Mouse (Mus musculus) forebrain, embryonic 13.5 days (tissue): ENCODE data around the gene Dnpep. TPM values are rescaled to one million over a fixed set of nuclear protein-coding genes. Genes with fewer than 3 reads are reported as not detected.

Experiments used
- ATAC-seq: fragments of 200-750 bp; cut with Nextera tagmentation; 2 replicates; pipeline ENCODE4 v1.8.0; 2017
- H3K27ac ChIP-seq: fragments of 300-500 bp; sonication (generic); 2 replicates; pipeline ENCODE4 v1.5.1; 2015; ENCODE audit warnings: inconsistent platforms, mild to moderate bottlenecking, moderate library complexity
- H3K27me3 ChIP-seq: fragments of 300-500 bp; sonication (generic); 2 replicates; pipeline ENCODE4 v1.6.1; 2015; ENCODE audit warnings: mild to moderate bottlenecking, inconsistent platforms
- H3K36me3 ChIP-seq: fragments of 300-500 bp; sonication (generic); 2 replicates; pipeline ENCODE4 v1.6.1; 2015; ENCODE audit warnings: mild to moderate bottlenecking, inconsistent platforms; ENCODE audit not compliant: poor library complexity, severe bottlenecking
- H3K4me1 ChIP-seq: fragments of 300-500 bp; sonication (generic); 2 replicates; pipeline ENCODE4 v1.6.1; 2015; ENCODE audit warnings: inconsistent platforms
- H3K4me2 ChIP-seq: fragments of 300-500 bp; sonication (generic); 2 replicates; pipeline ENCODE4 v1.6.1; 2015; ENCODE audit warnings: inconsistent platforms, mild to moderate bottlenecking, moderate library complexity
- H3K4me3 ChIP-seq: fragments of 300-500 bp; sonication (generic); 2 replicates; pipeline ENCODE4 v1.5.1; 2015; ENCODE audit warnings: mild to moderate bottlenecking, inconsistent platforms
- H3K9ac ChIP-seq: fragments of 300-500 bp; sonication (generic); 2 replicates; pipeline ENCODE4 v1.6.1; 2015; ENCODE audit warnings: mild to moderate bottlenecking, inconsistent platforms
- H3K9me3 ChIP-seq: fragments of 300-500 bp; sonication (generic); replicated peaks from 2 replicates; pipeline ENCODE4 v1.6.1; 2016; ENCODE audit warnings: inconsistent platforms
- WGBS: fragments of 180-500 bp; shearing (Covaris S2); methylation state at CpG from one replicate; pipeline ENCODE4 v1.1.7; 2015; 5-methylcytosine and 5-hydroxymethylcytosine counted together
- polyA plus RNA-seq: library from polyadenylated mRNA; unstranded; fragments of >200 nt; fragmentation: Nextera tagmentation; extraction: Ambion mirVana; gene quantifications from 2 replicates; pipeline ENCODE4 v1.2.1, GENCODE M21; 2015

Dnpep gene
- polyA plus RNA-seq, 1 experiment from 2014 or later = 140 TPM

DNA sequence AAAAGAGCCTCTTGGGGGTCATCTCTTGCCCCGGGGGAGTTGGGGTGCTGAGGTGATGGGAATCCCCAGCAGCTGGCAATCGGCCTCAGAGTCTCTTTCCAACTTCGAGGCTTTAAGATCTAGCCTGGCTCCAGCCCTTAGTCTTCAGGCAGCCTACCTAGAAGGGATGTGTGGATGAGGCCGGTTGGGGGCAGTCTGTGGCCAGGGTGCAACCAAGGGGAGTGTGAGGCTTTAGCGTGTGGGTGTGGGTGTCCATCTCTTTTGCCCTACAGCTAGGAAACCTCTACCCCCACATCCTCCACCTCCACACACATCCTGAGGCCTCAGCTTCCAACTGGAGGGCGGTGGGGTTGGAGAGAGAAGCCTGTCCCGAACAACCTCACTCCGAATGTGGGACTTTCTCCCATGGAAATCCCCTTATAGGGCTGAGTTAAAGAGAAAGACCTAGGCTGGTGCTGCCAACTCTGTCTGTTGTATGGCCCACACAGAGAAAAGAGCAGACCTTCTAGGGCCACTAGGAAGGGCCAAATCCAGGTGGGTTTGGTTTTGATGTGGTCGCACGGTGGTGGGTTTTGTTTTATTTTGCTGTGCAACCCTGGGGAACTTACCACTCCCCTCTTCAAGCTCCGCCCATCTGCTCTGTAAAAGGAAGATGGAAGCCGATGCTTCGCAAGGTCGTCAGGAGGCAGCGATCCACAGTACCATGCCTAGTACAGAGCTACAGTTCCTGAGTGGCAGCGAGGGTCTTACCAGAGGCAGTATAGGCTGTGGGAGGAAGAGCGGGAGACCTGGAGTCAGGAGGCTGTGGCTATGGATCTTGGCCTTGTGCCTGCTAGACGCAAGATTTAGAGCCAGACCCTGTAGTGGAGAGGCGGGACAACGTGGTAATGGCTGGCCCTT lies 27.5 kb upstream of the Dnpep start:
- WGBS = 32% methylated on average over 20 of the region's 20 CpGs
- 0 out of 2 replicates have a peak overlapping the region, but pooled peaks have one; percentile 24 for H3K4me2 ChIP-seq
- ATAC-seq = no peak

GRCm38 (mm10) chr1:75344291-75345035 lies 26.7 kb upstream of the Dnpep start:
- Histone ChIP-seq H3K36me3 (no peaks in the 10 kb centered on the region), H3K27me3 (peaks cover 28% of the 10 kb centered on the region), H3K27ac (no peak overlapping the region), H3K4me3 (no peak overlapping the region), H3K9me3 (no peaks in the 10 kb centered on the region), H3K4me1 (peaks cover 13% of the 10 kb centered on the region), H3K9ac (no peak overlapping the region), H3K4me2 (peak overlapping the region; percentile 24; the same call in 1 of the 2 replicates)
- 6% methylated on average over 15 of the region's 15 CpGs for WGBS
- 0 out of 2 replicates have a peak, but pooled peaks have one; percentile 39 for ATAC-seq

More for the DNA sequence above, 27.5 kb upstream of the Dnpep start:
- Histone ChIP-seq H3K9me3 (no peaks in the 10 kb centered on the region), H3K4me3 (no peak overlapping the region), H3K36me3 (no peaks in the 10 kb centered on the region), H3K27me3 (peaks cover 28% of the 10 kb centered on the region), H3K9ac (no peak overlapping the region), H3K4me1 (peaks cover 11% of the 10 kb centered on the region; the same call in 1 of the 2 replicates), H3K27ac (no peak overlapping the region)

GRCm38 (mm10) chr1:75342874-75343416 lies 25.2 kb upstream of the Dnpep start:
- under 1% methylated on average over 8 of the region's 8 CpGs for WGBS
- Histone ChIP-seq H3K36me3 (no peaks in the 10 kb centered on the region), H3K27me3 (peaks cover 25% of the 10 kb centered on the region), H3K9ac (no peak overlapping the region), H3K4me2 (no peak overlapping the region), H3K9me3 (no peaks in the 10 kb centered on the region), H3K4me3 (no peak overlapping the region), H3K4me1 (peaks cover 23% of the 10 kb centered on the region), H3K27ac (no peak overlapping the region)
- peak; percentile 81 for ATAC-seq

- no peaks in the 10 kb centered on the region for H3K9me3 ChIP-seq
- no peak overlapping the region for H3K27ac ChIP-seq
- no peak overlapping the region for H3K4me2 ChIP-seq
- H3K27me3 ChIP-seq = peaks cover 21% of the 10 kb centered on the region
- H3K36me3 ChIP-seq = no peaks in the 10 kb centered on the region
- peaks cover 23% of the 10 kb centered on the region for H3K4me1 ChIP-seq
- no peak overlapping the region for H3K9ac ChIP-seq
- 75% methylated on average over 2 of the region's 2 CpGs for WGBS
- no peak for ATAC-seq
- H3K4me3 ChIP-seq = no peak overlapping the region
These were observed 22.7 kb upstream of the Dnpep start for GRCm38 (mm10) chr1:75340519-75340918.

- Histone ChIP-seq H3K4me3 (no peak overlapping the region), H3K4me2 (no peak overlapping the region), H3K27ac (no peak overlapping the region), H3K27me3 (peaks cover 13% of the 10 kb centered on the region; the same call in 1 of the 2 replicates), H3K9ac (no peak overlapping the region), H3K9me3 (no peaks in the 10 kb centered on the region), H3K4me1 (peaks cover 14% of the 10 kb centered on the region), H3K36me3 (no peaks in the 10 kb centered on the region)
- WGBS = 48% methylated on average over 9 of the region's 9 CpGs
- no peak for ATAC-seq
These were observed 21.5 kb upstream of the Dnpep start for GRCm38 (mm10) chr1:75339337-75339736.

DNA sequence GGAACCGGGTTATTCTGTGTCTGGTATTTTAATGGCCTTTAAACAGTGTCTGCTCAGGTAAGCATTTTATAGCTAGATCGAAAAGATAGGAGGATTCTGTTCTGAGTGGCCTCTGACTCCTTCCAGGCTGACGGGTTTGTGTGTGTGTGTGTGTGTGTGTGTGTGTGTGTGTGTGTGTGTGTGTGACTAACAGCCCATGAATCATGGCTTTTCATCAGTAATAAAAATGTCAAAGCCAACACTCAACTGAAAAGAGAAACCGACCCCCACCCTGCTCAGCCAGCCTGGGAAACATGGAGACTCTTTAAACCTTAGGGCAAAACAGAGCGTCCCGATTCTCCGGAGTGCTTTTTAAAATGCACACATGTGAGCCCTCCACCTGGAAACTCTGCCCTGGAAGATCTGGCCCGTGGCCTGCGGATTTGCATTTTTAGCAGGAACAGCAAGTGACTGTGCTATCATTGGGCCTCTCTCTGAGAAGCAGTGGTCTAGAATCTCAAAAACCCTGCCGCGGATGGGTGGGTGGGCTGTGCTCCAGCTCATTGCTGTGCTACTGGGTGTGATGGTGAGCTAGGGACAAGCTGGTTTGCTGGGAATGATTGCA lies 20.4 kb upstream of the Dnpep start:
- no peak overlapping the region for H3K4me2 ChIP-seq
- H3K27ac ChIP-seq = no peak overlapping the region
- WGBS = 48% methylated on average over 11 of the region's 11 CpGs

DNA sequence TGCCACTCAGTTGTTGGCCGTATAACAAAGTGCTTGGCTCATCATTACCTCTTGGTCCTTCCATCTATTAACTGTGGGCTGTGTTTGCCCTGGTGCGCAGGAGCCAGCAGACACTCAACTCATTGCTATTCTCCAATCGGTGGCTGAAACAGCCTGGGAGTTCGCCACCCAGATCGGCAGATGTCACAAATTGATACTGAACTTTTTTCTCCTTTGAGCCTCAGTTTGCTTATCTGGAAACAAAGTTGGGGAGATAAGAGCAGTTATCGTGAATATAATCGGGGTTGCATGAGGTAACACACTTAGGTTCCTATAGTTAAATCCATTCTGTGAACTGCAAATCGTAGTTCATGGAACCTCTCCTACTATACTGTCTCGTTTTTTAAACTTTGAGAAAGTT lies 19.3 kb upstream of the Dnpep start:
- peaks cover 2% of the 10 kb centered on the region; the same call in 1 of the 2 replicates for H3K27me3 ChIP-seq
- no peak overlapping the region for H3K4me3 ChIP-seq
- H3K4me2 ChIP-seq = no peak overlapping the region
- no peak overlapping the region for H3K9ac ChIP-seq
- ATAC-seq = no peak
- H3K27ac ChIP-seq = no peak overlapping the region
- H3K4me1 ChIP-seq = peaks cover 11% of the 10 kb centered on the region
- 85% methylated on average over 9 of the region's 9 CpGs for WGBS
- no peaks in the 10 kb centered on the region for H3K36me3 ChIP-seq
- no peaks in the 10 kb centered on the region for H3K9me3 ChIP-seq

More for the DNA sequence above, 20.4 kb upstream of the Dnpep start:
- H3K9ac ChIP-seq = 0 out of 2 replicates have a peak overlapping the region, but pooled peaks have one; percentile 12
- H3K27me3 ChIP-seq = peaks cover 5% of the 10 kb centered on the region; the same call in 1 of the 2 replicates
- H3K9me3 ChIP-seq = no peaks in the 10 kb centered on the region
- no peak overlapping the region for H3K4me3 ChIP-seq
- H3K4me1 ChIP-seq = peaks cover 11% of the 10 kb centered on the region
- no peak for ATAC-seq
- no peaks in the 10 kb centered on the region for H3K36me3 ChIP-seq

- Histone ChIP-seq H3K9ac (no peak overlapping the region), H3K4me1 (peaks cover 11% of the 10 kb centered on the region), H3K27ac (no peak overlapping the region), H3K9me3 (no peaks in the 10 kb centered on the region), H3K36me3 (no peaks in the 10 kb centered on the region), H3K27me3 (no peaks in the 10 kb centered on the region), H3K4me3 (no peak overlapping the region), H3K4me2 (no peak overlapping the region)
- WGBS = 70% methylated on average over 3 of the region's 3 CpGs
- no peak for ATAC-seq
These were observed 18.7 kb upstream of the Dnpep start for GRCm38 (mm10) chr1:75336461-75336860.

DNA sequence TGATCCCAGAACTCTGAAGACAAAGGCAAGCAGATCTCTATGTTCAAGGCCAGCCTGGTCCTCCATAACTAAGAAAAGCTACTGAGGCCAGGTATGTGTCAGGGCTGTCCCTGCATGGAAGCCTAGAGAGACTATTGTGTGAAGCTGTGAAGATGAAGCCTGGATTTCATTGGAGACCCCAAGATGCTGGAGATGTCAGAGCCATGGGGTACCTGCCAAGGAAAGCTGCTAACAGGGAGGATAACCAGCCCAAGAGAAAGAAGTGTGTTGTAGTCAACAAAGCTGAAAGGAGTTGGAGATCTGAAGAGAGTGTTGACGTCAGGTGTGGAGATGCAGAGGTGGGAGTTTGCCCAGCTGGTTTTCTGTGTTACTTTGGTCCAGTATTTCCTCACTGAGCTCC lies 13.5 kb upstream of the Dnpep start:
- no peaks in the 10 kb centered on the region for H3K9me3 ChIP-seq
- no peak overlapping the region for H3K4me3 ChIP-seq
- H3K27ac ChIP-seq = no peak overlapping the region
- no peaks in the 10 kb centered on the region for H3K27me3 ChIP-seq
- H3K4me2 ChIP-seq = no peak overlapping the region
- H3K36me3 ChIP-seq = no peaks in the 10 kb centered on the region
- H3K4me1 ChIP-seq = no peaks in the 10 kb centered on the region
- H3K9ac ChIP-seq = no peak overlapping the region
- no peak for ATAC-seq
- 94% methylated on average over 1 of the region's 1 CpGs for WGBS

DNA sequence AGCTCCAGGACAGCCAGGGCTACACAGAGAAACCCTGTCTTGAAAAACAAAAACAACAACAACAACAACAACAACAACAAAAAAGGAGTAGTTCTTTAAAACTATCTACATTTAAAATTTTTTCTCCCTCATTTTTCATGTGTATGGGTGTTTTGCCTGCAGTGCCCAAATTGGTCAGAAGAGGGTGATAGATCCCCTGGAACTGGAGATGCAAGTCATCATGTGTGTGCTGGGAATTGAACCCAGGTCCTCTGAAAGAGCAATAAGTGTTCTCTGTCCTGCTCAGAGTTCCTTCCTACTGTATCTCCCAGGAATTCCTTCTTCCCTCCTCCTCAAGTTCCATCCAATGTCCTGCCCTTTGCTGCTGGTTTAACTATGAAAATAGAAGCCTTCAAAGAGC lies 9.7 kb upstream of the Dnpep start:
- H3K4me2 ChIP-seq = no peak overlapping the region
- H3K9me3 ChIP-seq = no peaks in the 10 kb centered on the region
- H3K4me3 ChIP-seq = no peak overlapping the region
- ATAC-seq = no peak
- H3K4me1 ChIP-seq = no peaks in the 10 kb centered on the region
- H3K27me3 ChIP-seq = no peaks in the 10 kb centered on the region
- H3K9ac ChIP-seq = no peak overlapping the region
- no peak overlapping the region for H3K27ac ChIP-seq
- no peaks in the 10 kb centered on the region for H3K36me3 ChIP-seq

DNA sequence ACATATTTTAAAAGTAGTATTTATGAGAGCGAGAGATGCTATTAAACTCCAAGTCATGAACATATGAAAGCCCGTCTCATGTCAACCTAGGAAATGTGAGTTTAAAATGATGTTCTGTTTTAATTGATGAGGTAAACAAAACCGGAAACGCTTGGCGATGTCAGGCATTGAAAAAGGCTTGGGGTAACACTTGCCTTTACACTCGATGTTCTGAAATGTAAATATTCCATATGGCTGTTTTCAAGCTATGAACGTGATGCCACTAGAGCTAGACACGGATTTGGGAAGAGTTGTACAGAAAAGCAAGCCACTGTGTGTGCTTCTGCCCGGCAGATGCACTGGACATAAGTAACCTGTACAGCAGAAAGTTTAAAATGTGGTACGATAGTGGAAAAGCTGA lies 1.4 kb upstream of the Dnpep start:
- no peak overlapping the region for H3K9ac ChIP-seq
- 93% methylated on average over 10 of the region's 10 CpGs for WGBS
- no peaks in the 10 kb centered on the region for H3K9me3 ChIP-seq
- H3K36me3 ChIP-seq = peaks cover 15% of the 10 kb centered on the region
- no peak overlapping the region for H3K4me2 ChIP-seq
- H3K4me1 ChIP-seq = peaks cover 9% of the 10 kb centered on the region
- ATAC-seq = no peak
- no peak overlapping the region for H3K4me3 ChIP-seq
- no peaks in the 10 kb centered on the region; the same call in 1 of the 2 replicates for H3K27me3 ChIP-seq
- H3K27ac ChIP-seq = no peak overlapping the region
